Mouse (Mus musculus) olfactory bulb, adult 2 months (tissue): Measurements from ENCODE around the gene Xab2. TPM values are rescaled to one million over a fixed set of nuclear protein-coding genes. Genes with fewer than 3 reads are reported as not detected.

ENCODE experiments used
- H3K27ac ChIP-seq: fragments of 200-500 bp; 2 replicates; pipeline ENCODE4 v1.5.1; 2012; ENCODE audit warnings: low read depth, low read length; ENCODE audit not compliant: insufficient read depth
- H3K4me1 ChIP-seq: fragments of 200-500 bp; 2 replicates; pipeline ENCODE4 v1.6.1; 2012; ENCODE audit warnings: low read length; ENCODE audit not compliant: control insufficient read depth, insufficient read depth
- H3K4me3 ChIP-seq: fragments of 200-500 bp; 2 replicates; pipeline ENCODE4 v1.5.1; 2012; ENCODE audit warnings: mild to moderate bottlenecking, low read depth, low read length, moderate library complexity; ENCODE audit not compliant: insufficient read depth
- CTCF ChIP-seq: fragments of 200-500 bp; IDR thresholded peaks from 2 replicates; pipeline ENCODE4 v1.5.1; 2012; ENCODE audit warnings: low read depth, mild to moderate bottlenecking, low read length, moderate library complexity; ENCODE audit not compliant: insufficient read depth
- POLR2A ChIP-seq: fragments of 200-500 bp; IDR thresholded peaks from 2 replicates; pipeline ENCODE4 v1.6.1; 2012; ENCODE audit warnings: mild to moderate bottlenecking, low read depth, low read length, moderate library complexity; ENCODE audit not compliant: insufficient read depth
- WGBS: fragments of 180-500 bp; shearing (Covaris S2); methylation state at CpG from one replicate; pipeline ENCODE4 v1.1.7; 2018; 5-methylcytosine and 5-hydroxymethylcytosine counted together
- polyA plus RNA-seq: library from polyadenylated mRNA; stranded (reverse); fragments of >200 nt; gene quantifications from 2 replicates; pipeline ENCODE4 v1.2.4, GENCODE M21; 2012; ENCODE audit warnings: low replicate concordance; ENCODE audit not compliant: missing spikeins, insufficient read depth, insufficient read length

Gene Xab2
- polyA plus RNA-seq = not detected in 2 replicates

- no peak for TF ChIP-seq CTCF
- peak; percentile 35 for TF ChIP-seq POLR2A
- under 1% methylated on average over 37 of the region's 37 CpGs for WGBS
- peak within 1 kb of the TSS; percentile 82 for H3K4me3 ChIP-seq
- peaks cover 2% of the 10 kb centered on the region for H3K4me1 ChIP-seq
- H3K27ac ChIP-seq = no peak within 1 kb of the TSS
Measured at GRCm38 (mm10) chr8:3621199-3621970, at the start of gene Xab2, which contains the start of gene Pet100. Xab2 (minus strand) TSS chr8:3621316. Pet100 (plus strand) TSS chr8:3621548.

DNA sequence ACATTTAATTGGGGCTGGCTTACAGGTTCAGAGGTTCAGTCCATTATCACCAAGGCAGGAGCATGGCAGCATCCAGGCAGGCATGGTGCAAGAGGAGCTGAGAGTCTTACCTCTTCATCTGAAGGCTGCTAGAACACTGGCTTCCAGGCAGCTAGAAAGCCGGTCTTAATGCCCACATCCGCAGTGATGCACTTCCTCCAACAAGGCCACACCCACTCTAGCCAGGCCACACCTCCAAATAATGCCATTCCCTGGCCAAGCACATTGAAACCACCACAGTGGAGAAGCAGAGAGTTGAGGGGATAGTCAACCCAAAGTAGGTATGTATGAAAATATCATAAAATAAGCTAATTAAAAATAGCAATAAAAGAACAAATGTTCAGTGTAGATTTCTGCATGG is 49.3 kb upstream of the Xab2 start:
- TF ChIP-seq CTCF = no peak
- no peak for TF ChIP-seq POLR2A
- 78% methylated on average over 2 of the region's 2 CpGs for WGBS
- Histone ChIP-seq H3K27ac (no peak overlapping the region), H3K4me3 (no peak overlapping the region), H3K4me1 (no peaks in the 10 kb centered on the region)

GRCm38 (mm10) chr8:3665507-3665906 is 44.4 kb upstream of the Xab2 start, which contains the start of gene Mcemp1:
Mcemp1 (plus strand) TSS chr8:3665754.
- no peaks in the 10 kb centered on the region for H3K4me1 ChIP-seq
- WGBS = 83% methylated on average over 6 of the region's 6 CpGs
- H3K27ac ChIP-seq = no peak within 1 kb of the TSS
- TF ChIP-seq CTCF (no peak), POLR2A (no peak)
- no peak within 1 kb of the TSS for H3K4me3 ChIP-seq

DNA sequence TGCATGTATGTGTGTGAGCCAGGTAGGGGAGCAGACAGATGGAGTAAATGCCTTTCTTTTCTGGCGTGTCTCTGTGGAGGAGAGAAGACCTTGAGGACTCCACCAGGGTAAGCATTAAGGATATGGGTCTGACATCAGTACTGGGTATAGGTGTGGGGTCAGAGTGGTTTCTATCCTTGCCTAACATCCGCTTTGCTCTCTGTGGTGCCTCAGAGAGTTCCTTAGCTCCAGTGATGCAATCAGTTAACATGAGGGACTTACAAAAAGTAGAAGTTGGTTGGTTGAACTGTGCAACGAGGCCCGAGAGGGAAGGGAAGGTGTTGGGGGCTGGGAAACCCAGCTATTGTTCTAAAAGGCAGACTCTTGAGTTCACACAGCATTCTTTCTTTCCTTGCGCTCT is 43.3 kb upstream of the Xab2 start:
- Histone ChIP-seq H3K27ac (no peak overlapping the region), H3K4me3 (no peak overlapping the region), H3K4me1 (no peaks in the 10 kb centered on the region)
- TF ChIP-seq POLR2A = no peak
- TF ChIP-seq CTCF = no peak
- WGBS = 52% methylated on average over 5 of the region's 5 CpGs

DNA sequence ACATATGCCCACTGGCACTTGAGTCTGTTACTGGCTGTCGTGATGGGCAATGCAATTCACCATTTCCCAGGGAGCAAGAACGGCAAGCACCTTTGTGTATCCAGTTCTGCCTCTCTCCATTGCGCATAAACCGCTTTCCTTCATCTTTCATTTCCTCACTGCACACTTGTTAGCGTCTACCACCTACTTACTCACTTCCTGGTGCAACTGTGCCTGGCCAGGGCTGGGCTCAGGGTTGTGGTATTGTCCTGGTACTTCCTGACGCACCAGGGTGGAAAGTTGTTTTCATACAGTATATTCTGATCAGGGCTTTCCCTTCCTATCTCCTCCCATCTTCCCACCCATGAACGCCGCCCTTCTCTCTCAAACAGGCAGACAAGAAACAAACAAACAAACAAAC is 39.8 kb upstream of the Xab2 start:
- TF ChIP-seq POLR2A = no peak
- no peak for TF ChIP-seq CTCF
- WGBS = 77% methylated on average over 8 of the region's 8 CpGs
- peaks cover 4% of the 10 kb centered on the region; the same call in 1 of the 2 replicates for H3K4me1 ChIP-seq
- H3K27ac ChIP-seq = no peak overlapping the region
- no peak overlapping the region for H3K4me3 ChIP-seq

DNA sequence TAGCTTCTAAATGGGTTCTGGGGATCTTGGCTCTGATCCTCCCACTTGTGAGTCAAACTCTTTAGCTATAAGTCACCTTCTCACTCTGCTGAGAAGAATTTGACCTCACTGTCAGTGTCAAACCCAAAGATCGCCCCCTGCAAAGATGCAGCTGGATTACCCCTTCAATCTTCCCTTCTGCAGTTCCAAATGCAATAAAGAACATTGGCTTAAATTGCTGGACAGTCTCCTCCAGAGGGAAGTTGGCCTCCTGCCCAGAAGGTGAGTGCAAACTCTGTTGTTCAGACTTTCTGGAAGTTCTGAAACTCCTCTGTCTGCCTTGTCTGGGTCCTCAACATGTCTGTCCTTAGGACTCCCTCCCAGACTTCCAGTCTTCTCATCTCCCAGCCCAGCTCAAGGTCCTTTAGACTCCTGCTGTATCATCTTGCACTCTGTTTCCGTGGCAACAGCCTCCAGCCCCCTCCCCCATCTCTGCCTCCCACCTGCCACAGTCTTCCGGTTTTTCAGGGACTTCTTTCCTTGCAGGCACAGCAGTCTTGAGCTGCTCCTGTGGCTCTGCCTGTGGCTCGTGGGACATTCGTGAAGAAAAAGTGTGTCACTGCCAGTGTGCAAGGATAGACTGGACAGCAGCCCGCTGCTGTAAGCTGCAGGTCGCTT is 35.7 kb upstream of the Xab2 start:
- TF ChIP-seq CTCF = no peak
- no peak for TF ChIP-seq POLR2A
- Histone ChIP-seq H3K4me1 (peaks cover 4% of the 10 kb centered on the region; the same call in 1 of the 2 replicates), H3K27ac (no peak overlapping the region), H3K4me3 (no peak overlapping the region)
- WGBS = 18% methylated on average over 7 of the region's 7 CpGs

DNA sequence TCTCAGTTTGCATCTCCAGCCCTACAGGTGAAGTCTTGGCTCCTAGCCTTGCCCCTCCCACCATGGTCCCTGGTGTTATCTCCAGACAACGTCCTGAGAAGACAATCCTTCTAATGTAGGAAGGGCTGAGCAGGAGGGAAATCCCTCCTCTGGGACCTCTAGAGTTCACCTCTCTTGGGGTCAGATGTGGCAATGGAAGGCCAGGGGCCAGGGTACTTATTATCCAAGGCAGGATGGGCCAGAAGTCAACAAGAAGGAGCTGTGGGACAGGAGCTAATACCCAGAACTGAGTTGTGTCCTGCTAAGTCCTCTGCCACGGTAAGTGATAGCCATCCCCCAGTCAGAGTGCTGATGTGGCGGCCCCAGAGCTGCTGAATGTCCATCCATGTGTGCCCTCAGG is 34.4 kb upstream of the Xab2 start, which contains the start of gene Retn:
Gene Retn, plus strand, starts transcription at position 245 of the 400 bp plus-strand sequence.
- Histone ChIP-seq H3K27ac (no peak within 1 kb of the TSS), H3K4me1 (peaks cover 4% of the 10 kb centered on the region; the same call in 1 of the 2 replicates), H3K4me3 (no peak within 1 kb of the TSS)
- TF ChIP-seq CTCF (no peak), POLR2A (no peak)
- WGBS = 76% methylated on average over 3 of the region's 3 CpGs

GRCm38 (mm10) chr8:3654726-3655508 is 33.8 kb upstream of the Xab2 start:
- no peak for TF ChIP-seq CTCF
- no peak for TF ChIP-seq POLR2A
- Histone ChIP-seq H3K4me3 (no peak overlapping the region), H3K27ac (no peak overlapping the region), H3K4me1 (peaks cover 4% of the 10 kb centered on the region; the same call in 1 of the 2 replicates)
- WGBS = 68% methylated on average over 11 of the region's 11 CpGs
